Mouse (Mus musculus) G1E-ER4 (cell line): ENCODE data around the gene Usp21. TPM values are rescaled to one million over a fixed set of nuclear protein-coding genes. Genes with fewer than 3 reads are reported as not detected.

ENCODE experiments used
- GATA1 ChIP-seq: IDR thresholded peaks from one replicate; pipeline ENCODE4 v1.8.0; 2012; ENCODE audit warnings: low read length, inconsistent platforms
- polyA plus RNA-seq: library from polyadenylated mRNA; stranded (reverse); fragments of >175 nt; gene quantifications from 2 replicates; pipeline ENCODE4 v1.2.3, GENCODE M21; 2012

Usp21 gene
- polyA plus RNA-seq, 1 experiment, result 49.8 TPM

DNA sequence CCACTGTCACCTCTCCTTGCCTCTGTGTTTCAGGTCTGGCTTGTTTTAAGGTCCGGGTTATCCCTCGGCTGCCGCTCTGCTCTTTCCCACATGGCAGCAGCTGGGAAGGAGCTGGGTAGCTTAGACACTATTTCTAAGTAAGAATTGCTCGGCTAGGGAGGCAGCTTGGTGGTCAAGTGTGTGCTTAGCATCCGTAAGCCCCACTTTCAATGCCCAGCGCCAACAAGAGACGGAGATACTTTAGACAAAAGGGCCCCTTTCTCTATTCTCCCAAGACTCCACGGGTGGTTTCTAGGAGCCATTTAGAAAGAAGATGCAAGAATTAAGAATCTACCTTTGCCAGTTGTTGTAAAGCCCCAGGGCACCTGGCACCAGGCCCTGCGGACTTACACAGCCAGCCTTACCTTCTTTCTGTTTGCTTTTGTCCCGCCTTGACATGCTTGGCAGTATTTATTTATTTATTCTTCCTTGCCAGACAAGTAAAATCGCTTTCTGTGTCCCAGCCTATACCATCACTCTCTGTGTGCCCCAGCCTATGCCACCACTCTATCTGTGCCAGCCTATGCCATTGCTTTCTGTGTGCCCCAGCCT lies 12.6 kb downstream of the Usp21 start:
- no peak for TF ChIP-seq GATA1

DNA sequence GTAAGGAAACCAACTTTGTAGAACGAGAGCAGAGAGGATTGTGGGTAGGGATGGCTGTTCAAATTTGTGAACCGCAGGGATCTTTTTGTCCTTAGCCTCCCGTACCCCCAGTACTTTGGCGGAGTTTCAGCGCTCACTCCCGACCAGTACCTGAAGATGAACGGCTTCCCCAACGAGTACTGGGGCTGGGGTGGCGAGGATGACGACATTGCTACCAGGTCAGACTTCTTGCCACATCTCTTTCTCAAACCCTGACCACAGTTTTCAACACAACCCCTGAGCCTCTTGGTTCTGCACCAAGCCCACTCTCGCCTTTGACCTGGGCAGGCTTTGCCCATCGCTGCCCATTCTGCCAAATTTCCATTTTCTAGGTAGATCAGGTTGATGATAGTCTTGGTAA lies 13.6 kb downstream of the Usp21 start:
- no peak for TF ChIP-seq GATA1

DNA sequence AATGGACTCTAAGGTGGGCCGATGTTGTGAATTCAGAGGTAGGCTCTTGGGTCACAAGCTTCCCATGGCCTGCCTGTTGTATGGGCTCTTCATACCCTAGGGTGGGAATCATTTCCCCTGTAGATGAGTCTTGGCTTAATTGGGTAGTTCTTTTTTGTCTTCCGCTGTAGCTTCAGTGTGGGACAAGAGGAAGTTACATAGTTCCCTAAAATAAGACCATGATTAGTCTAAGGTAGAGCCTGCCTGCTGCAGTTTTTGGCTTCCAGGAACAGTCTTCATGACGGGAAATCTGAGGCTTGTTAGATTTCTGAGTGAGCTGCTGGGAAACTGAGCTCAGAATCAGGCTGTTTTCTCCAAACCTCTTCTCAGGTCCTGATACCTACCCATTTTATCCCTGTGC lies 15.7 kb downstream of the Usp21 start:
- no peak for TF ChIP-seq GATA1

GRCm38 (mm10) chr1:171271622-171272021 lies 16.2 kb downstream of the Usp21 start:
- no peak for TF ChIP-seq GATA1

DNA sequence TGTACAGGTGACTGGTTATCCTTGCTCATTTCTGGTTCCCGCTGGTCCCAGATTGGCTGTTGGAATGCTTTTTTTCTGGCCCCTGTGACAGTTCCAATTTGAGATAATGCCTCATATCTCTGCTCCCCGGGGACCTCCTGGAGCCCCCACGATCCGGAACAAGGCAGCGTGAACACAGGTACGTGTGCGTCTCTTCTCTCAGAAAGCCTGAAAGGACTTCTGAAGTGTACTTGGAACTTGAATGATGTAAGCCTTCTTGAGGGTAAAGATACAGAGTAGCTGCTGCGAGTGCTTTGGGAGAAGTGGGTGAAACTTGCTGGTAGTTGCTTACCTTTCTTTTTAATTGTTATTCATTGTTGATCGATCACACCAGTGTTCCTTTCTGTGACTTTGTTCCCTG lies 16.6 kb downstream of the Usp21 start:
- TF ChIP-seq GATA1, result no peak

GRCm38 (mm10) chr1:171270573-171270900 lies 17.3 kb downstream of the Usp21 start:
- no peak for TF ChIP-seq GATA1

DNA sequence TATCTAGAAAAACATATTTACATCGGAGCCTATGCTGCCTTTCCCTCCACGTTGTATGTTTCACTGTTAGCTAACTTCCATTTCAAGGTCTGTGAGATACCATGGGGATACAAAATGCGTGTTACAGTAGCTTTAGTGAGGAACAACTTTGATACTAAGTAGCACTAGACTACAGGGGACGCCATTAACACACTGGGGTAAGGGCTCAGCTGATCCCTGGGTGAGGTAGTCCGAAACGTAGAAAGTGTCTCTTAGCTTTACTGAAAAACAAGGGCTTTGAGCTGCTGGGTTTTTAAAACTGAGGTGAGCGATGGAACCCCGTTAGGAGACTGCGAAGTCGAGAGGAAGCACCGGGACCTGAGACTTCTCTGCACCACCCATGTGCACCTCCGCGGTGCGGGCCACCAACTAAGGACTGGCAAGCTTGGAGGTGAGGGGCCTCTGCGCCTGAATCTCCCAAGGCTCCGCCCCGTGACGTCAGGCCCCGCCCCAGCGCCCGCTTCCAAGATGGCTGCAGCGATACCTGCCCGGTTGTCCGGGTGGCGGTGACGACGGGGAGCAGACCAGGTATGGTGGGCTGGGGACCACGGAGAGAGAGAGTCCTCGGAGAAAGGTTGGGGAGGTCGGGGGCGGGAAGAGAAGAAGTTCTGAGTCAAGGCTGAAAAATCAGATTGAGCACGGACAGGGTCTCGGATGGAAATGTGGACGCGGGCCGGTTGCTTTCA lies 17.8 kb downstream of the Usp21 start, which contains the start of gene B4galt3:
B4galt3 (plus strand) TSS at position 481 of the 725 bp plus-strand sequence.
- TF ChIP-seq GATA1, result no peak

DNA sequence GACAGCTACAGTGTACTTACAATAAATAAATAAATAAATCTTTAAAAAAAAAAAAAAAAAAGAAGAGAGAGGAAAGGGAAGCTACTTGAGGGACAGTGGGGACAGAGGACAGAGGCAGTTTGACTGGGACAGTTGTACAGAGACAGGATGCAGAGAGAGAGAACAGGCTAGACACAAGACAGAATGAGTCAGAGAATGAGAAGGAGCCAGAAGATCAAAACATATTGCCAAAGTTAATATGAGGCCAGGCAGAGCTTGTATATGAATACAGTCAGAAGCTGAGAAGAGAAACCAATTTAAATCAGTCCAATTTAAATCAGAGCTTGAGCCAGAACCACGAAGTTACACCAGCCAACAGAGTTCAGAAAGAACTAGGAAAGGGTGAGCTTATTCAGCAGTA lies 19.4 kb downstream of the Usp21 start:
- no peak for TF ChIP-seq GATA1

GRCm38 (mm10) chr1:171265971-171266744 lies 21.6 kb downstream of the Usp21 start:
- TF ChIP-seq GATA1, result no peak

DNA sequence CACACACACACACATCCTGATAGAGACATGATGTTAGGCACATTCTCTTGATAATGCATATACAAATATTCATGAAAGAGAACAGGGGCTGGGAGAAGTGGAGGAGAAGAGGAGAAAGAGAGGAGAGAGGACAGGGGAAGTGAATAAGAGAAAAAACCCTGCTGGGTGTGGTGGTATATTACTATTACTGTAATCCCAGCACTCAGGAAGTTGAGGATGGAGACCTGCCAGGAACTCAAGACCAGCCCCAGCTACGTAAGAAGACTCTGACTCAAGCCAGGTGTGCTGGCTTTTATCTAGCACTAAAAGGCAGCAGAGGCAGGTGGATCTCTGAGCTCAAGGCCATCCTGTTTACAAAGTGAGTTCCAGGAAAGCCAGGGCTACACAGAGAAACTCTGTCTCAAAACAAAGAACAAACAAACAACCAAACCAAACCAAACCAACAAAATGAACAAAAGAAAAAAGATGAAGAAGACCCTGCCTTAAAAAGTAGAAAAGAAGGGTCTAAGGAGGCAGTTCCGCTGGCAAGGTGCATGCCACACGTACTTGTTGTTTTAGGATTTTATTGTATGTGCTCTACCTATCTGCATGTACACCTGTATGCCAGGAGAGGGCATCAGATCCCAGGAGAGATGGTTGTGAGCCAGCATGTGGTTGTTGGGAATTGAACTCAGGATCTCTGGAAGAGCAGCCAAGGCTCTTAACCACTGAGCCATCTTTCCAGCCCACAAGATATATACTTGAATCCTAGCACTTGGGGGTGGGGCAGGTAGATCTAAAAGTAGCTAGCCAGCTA lies 23.9 kb downstream of the Usp21 start:
- no peak for TF ChIP-seq GATA1

GRCm38 (mm10) chr1:171263185-171263611 lies 24.6 kb downstream of the Usp21 start:
- no peak for TF ChIP-seq GATA1

GRCm38 (mm10) chr1:171262594-171263130 lies 25.1 kb downstream of the Usp21 start:
- TF ChIP-seq GATA1, result no peak

DNA sequence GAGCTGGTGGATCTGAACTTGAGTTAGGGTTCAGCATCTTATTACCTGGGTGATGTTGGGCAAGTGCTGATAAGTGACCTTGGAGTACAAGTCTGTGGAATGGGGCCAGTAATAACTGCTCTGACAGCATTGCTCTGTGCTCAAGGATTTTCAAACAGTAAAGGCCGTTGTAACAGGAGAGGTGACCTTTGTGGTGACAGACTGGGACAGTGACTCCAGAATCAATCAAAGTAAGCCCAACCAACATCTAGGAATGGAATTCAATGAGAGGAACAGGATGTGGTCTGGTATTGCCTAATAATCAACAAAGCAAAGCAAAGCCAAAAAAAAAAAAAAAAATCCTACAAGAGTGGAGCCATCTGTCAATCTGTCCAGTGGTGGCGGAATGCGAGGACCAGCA lies 27.5 kb downstream of the Usp21 start:
- TF ChIP-seq GATA1, result no peak

- TF ChIP-seq GATA1, result no peak
Measured at GRCm38 (mm10) chr1:171258921-171259320, 28.9 kb downstream of the Usp21 start.

- TF ChIP-seq GATA1, result no peak
Measured at GRCm38 (mm10) chr1:171257781-171258180, 30.0 kb downstream of the Usp21 start.
